Mouse (Mus musculus): Measurements from ENCODE around the gene Polr2l. TPM values are rescaled to one million over a fixed set of nuclear protein-coding genes. Genes with fewer than 3 reads are reported as not detected.

Gene Polr2l
- polyA plus RNA-seq, 1 experiment, result 39.3 TPM

GRCm38 (mm10) chr7:141434464-141434863 is 40.5 kb downstream of the Polr2l start:
- Histone ChIP-seq H3K36me3 (ENCODE audit: control insufficient read depth, insufficient read depth, low read length) (no peaks in the 10 kb centered on the region), H3K27ac (ENCODE audit: control insufficient read depth, insufficient read depth, low read length) (no peak overlapping the region), H3K4me3 (ENCODE audit: control insufficient read depth, insufficient read depth, low read length) (peak overlapping the region; percentile 44), H3K4me1 (replicated peaks; ENCODE audit: control insufficient read depth, insufficient read depth, low read length) (peaks cover 32% of the 10 kb centered on the region), H3K27me3 (ENCODE audit: control insufficient read depth, insufficient read depth, low read length) (no peaks in the 10 kb centered on the region)
- TF ChIP-seq POLR2A (IDR thresholded peaks at IDR 0.05; ENCODE audit: control insufficient read depth, extremely low read depth, insufficient read depth, low read length, poor library complexity) (no peak), CTCF (IDR thresholded peaks at IDR 0.05; ENCODE audit: borderline replicate concordance, control insufficient read depth, extremely low read depth, insufficient read depth, low read length, poor library complexity) (no peak)
- 25% methylated on average over 8 of the region's 8 CpGs for WGBS
- DNase-seq, result no peak

- Histone ChIP-seq H3K36me3 (ENCODE audit: control insufficient read depth, insufficient read depth, low read length) (no peaks in the 10 kb centered on the region), H3K4me1 (replicated peaks; ENCODE audit: control insufficient read depth, insufficient read depth, low read length) (peaks cover 32% of the 10 kb centered on the region), H3K27me3 (ENCODE audit: control insufficient read depth, insufficient read depth, low read length) (no peaks in the 10 kb centered on the region), H3K27ac (ENCODE audit: control insufficient read depth, insufficient read depth, low read length) (no peak overlapping the region), H3K4me3 (ENCODE audit: control insufficient read depth, insufficient read depth, low read length) (peak overlapping the region; percentile 44; the same call in 1 of the 2 replicates)
- DNase-seq, result no peak
- 93% methylated on average over 15 of the region's 15 CpGs for WGBS
- TF ChIP-seq POLR2A (IDR thresholded peaks at IDR 0.05; ENCODE audit: control insufficient read depth, extremely low read depth, insufficient read depth, low read length, poor library complexity) (no peak), CTCF (IDR thresholded peaks at IDR 0.05; ENCODE audit: borderline replicate concordance, control insufficient read depth, extremely low read depth, insufficient read depth, low read length, poor library complexity) (no peak)
Observed at GRCm38 (mm10) chr7:141433517-141434400, 41.2 kb downstream of the Polr2l start.

- 95% methylated on average over 6 of the region's 6 CpGs for WGBS
- no peak for DNase-seq
- H3K4me3 ChIP-seq (ENCODE audit: control insufficient read depth, insufficient read depth, low read length), result no peak overlapping the region
- TF ChIP-seq POLR2A (IDR thresholded peaks at IDR 0.05; ENCODE audit: control insufficient read depth, extremely low read depth, insufficient read depth, low read length, poor library complexity) (no peak), CTCF (IDR thresholded peaks at IDR 0.05; ENCODE audit: borderline replicate concordance, control insufficient read depth, extremely low read depth, insufficient read depth, low read length, poor library complexity) (no peak)
- H3K4me1 ChIP-seq (replicated peaks; ENCODE audit: control insufficient read depth, insufficient read depth, low read length), result peaks cover 32% of the 10 kb centered on the region
- no peak overlapping the region for H3K27ac ChIP-seq (ENCODE audit: control insufficient read depth, insufficient read depth, low read length)
- H3K36me3 ChIP-seq (ENCODE audit: control insufficient read depth, insufficient read depth, low read length), result no peaks in the 10 kb centered on the region
- no peaks in the 10 kb centered on the region for H3K27me3 ChIP-seq (ENCODE audit: control insufficient read depth, insufficient read depth, low read length)
Observed at GRCm38 (mm10) chr7:141432741-141433516, 42.0 kb downstream of the Polr2l start.

GRCm38 (mm10) chr7:141432186-141432611 is 42.7 kb downstream of the Polr2l start:
- WGBS, result 83% methylated on average over 8 of the region's 8 CpGs
- no peak for DNase-seq

GRCm38 (mm10) chr7:141431434-141432185 is 43.3 kb downstream of the Polr2l start:
- WGBS, result 98% methylated on average over 19 of the region's 19 CpGs
- TF ChIP-seq CTCF (IDR thresholded peaks at IDR 0.05; ENCODE audit: borderline replicate concordance, control insufficient read depth, extremely low read depth, insufficient read depth, low read length, poor library complexity) (no peak), POLR2A (IDR thresholded peaks at IDR 0.05; ENCODE audit: control insufficient read depth, extremely low read depth, insufficient read depth, low read length, poor library complexity) (no peak)
- Histone ChIP-seq H3K36me3 (ENCODE audit: control insufficient read depth, insufficient read depth, low read length) (no peaks in the 10 kb centered on the region), H3K27ac (ENCODE audit: control insufficient read depth, insufficient read depth, low read length) (no peak overlapping the region), H3K4me3 (ENCODE audit: control insufficient read depth, insufficient read depth, low read length) (no peak overlapping the region), H3K4me1 (replicated peaks; ENCODE audit: control insufficient read depth, insufficient read depth, low read length) (peaks cover 31% of the 10 kb centered on the region), H3K27me3 (ENCODE audit: control insufficient read depth, insufficient read depth, low read length) (no peaks in the 10 kb centered on the region)
- DNase-seq, result no peak

More at GRCm38 (mm10) chr7:141432186-141432611, 42.7 kb downstream of the Polr2l start:
- H3K36me3 ChIP-seq (ENCODE audit: control insufficient read depth, insufficient read depth, low read length), result no peaks in the 10 kb centered on the region
- no peak overlapping the region for H3K4me3 ChIP-seq (ENCODE audit: control insufficient read depth, insufficient read depth, low read length)
- peaks cover 31% of the 10 kb centered on the region for H3K4me1 ChIP-seq (replicated peaks; ENCODE audit: control insufficient read depth, insufficient read depth, low read length)
- H3K27ac ChIP-seq (ENCODE audit: control insufficient read depth, insufficient read depth, low read length), result no peak overlapping the region
- no peaks in the 10 kb centered on the region for H3K27me3 ChIP-seq (ENCODE audit: control insufficient read depth, insufficient read depth, low read length)
- TF ChIP-seq CTCF (IDR thresholded peaks at IDR 0.05; ENCODE audit: borderline replicate concordance, control insufficient read depth, extremely low read depth, insufficient read depth, low read length, poor library complexity), result no peak
- no peak for TF ChIP-seq POLR2A (IDR thresholded peaks at IDR 0.05; ENCODE audit: control insufficient read depth, extremely low read depth, insufficient read depth, low read length, poor library complexity)

Measured in thymus, adult 2 months (tissue).